Mouse (Mus musculus): ENCODE results near the gene Slc4a10. TPM values are rescaled to one million over a fixed set of nuclear protein-coding genes. Genes with fewer than 3 reads are reported as not detected.
A peak's percentile ranks its signal among the peaks of the same experiment; 100 is the strongest.

The Slc4a10 gene
- polyA plus RNA-seq, 1 experiment from 2014 or later = 0.14 TPM

- Histone ChIP-seq H3K36me3 (no peaks in the 10 kb centered on the region), H3K4me1 (no peaks in the 10 kb centered on the region), H3K9me3 (no peaks in the 10 kb centered on the region), H3K27ac (no peak overlapping the region), H3K9ac (no peak overlapping the region), H3K4me2 (no peak overlapping the region), H3K4me3 (no peak overlapping the region), H3K27me3 (no peaks in the 10 kb centered on the region)
- ATAC-seq (ENCODE audit: borderline replicate concordance, extremely low read depth, low FRiP score, low TSS enrichment) = no peak
- WGBS = 84% methylated on average over 2 of the region's 2 CpGs
Measured at GRCm38 (mm10) chr2:62129975-62130374, 83.7 kb downstream of the Slc4a10 start.

DNA sequence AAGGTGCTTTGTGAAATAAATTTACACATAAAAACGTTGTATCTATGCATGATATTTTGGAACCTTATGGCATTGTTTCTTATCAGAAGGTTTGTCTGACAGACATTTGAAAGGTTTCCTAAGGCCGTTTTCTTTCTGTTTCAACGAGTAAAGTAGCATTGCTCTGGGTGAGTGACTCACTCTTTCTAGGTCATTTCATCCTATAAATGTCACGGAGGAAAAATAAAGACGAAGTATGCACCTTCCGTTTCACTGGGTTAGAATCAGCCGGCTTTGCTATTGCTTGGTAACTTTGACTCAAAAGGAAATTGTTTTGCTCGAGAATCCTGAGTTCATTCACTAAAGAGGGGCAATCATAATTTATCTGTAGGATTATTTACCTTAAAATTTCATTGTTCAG is 88.6 kb downstream of the Slc4a10 start:
- Histone ChIP-seq H3K4me2 (no peak overlapping the region), H3K36me3 (no peaks in the 10 kb centered on the region), H3K9ac (no peak overlapping the region), H3K27me3 (no peaks in the 10 kb centered on the region), H3K9me3 (no peaks in the 10 kb centered on the region), H3K4me3 (no peak overlapping the region), H3K27ac (no peak overlapping the region), H3K4me1 (no peaks in the 10 kb centered on the region)
- no peak for ATAC-seq (ENCODE audit: borderline replicate concordance, extremely low read depth, low FRiP score, low TSS enrichment)
- WGBS = 63% methylated on average over 8 of the region's 8 CpGs

GRCm38 (mm10) chr2:62147636-62148035 is 101.4 kb downstream of the Slc4a10 start:
- Histone ChIP-seq H3K4me1 (no peaks in the 10 kb centered on the region), H3K27ac (no peak overlapping the region), H3K4me3 (no peak overlapping the region), H3K9ac (no peak overlapping the region), H3K27me3 (no peaks in the 10 kb centered on the region), H3K4me2 (no peak overlapping the region), H3K36me3 (no peaks in the 10 kb centered on the region), H3K9me3 (no peaks in the 10 kb centered on the region)
- 37% methylated on average over 3 of the region's 3 CpGs for WGBS
- no peak for ATAC-seq (ENCODE audit: borderline replicate concordance, extremely low read depth, low FRiP score, low TSS enrichment)

DNA sequence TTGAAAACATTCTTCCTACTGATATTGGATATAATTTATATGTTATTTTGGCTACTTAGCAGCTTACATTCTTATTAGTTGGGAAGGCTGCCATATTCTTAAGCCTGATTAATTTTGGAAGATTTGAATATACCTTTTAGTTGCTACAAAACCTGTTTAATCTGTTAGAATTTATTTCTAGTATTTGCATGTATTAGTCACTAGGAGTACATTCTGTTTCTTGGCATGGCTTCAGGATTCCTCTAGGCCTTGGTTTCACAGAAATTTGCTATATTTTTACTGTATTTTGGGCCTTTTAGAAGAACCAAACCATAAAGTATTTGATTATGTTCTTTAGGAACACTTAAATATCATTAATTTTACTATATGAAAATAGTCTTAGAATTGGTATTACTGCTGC is 103.2 kb downstream of the Slc4a10 start:
- no peak overlapping the region for H3K4me2 ChIP-seq
- H3K4me1 ChIP-seq = no peaks in the 10 kb centered on the region
- ATAC-seq (ENCODE audit: borderline replicate concordance, extremely low read depth, low FRiP score, low TSS enrichment) = no peak

GRCm38 (mm10) chr2:62150830-62151229 is 104.6 kb downstream of the Slc4a10 start:
- no peak for ATAC-seq (ENCODE audit: borderline replicate concordance, extremely low read depth, low FRiP score, low TSS enrichment)
- Histone ChIP-seq H3K36me3 (no peaks in the 10 kb centered on the region), H3K27me3 (no peaks in the 10 kb centered on the region), H3K9ac (no peak overlapping the region), H3K4me2 (no peak overlapping the region), H3K27ac (no peak overlapping the region), H3K9me3 (no peaks in the 10 kb centered on the region), H3K4me3 (no peak overlapping the region), H3K4me1 (no peaks in the 10 kb centered on the region)
- 45% methylated on average over 1 of the region's 1 CpGs for WGBS

More for the DNA sequence above, 103.2 kb downstream of the Slc4a10 start:
- Histone ChIP-seq H3K36me3 (no peaks in the 10 kb centered on the region), H3K27ac (no peak overlapping the region), H3K27me3 (no peaks in the 10 kb centered on the region), H3K9ac (no peak overlapping the region), H3K9me3 (no peaks in the 10 kb centered on the region), H3K4me3 (no peak overlapping the region)

- no peaks in the 10 kb centered on the region for H3K36me3 ChIP-seq
- no peaks in the 10 kb centered on the region for H3K27me3 ChIP-seq
- no peak overlapping the region for H3K9ac ChIP-seq
- H3K9me3 ChIP-seq = no peaks in the 10 kb centered on the region
- ATAC-seq (ENCODE audit: borderline replicate concordance, extremely low read depth, low FRiP score, low TSS enrichment) = peak; percentile 79; the same call in 1 of the 2 replicates
- no peak overlapping the region for H3K4me2 ChIP-seq
- H3K4me1 ChIP-seq = no peaks in the 10 kb centered on the region
- no peak overlapping the region for H3K4me3 ChIP-seq
- peak overlapping the region; percentile 55 for H3K27ac ChIP-seq
Measured at GRCm38 (mm10) chr2:62210109-62210508, 163.8 kb downstream of the Slc4a10 start.

DNA sequence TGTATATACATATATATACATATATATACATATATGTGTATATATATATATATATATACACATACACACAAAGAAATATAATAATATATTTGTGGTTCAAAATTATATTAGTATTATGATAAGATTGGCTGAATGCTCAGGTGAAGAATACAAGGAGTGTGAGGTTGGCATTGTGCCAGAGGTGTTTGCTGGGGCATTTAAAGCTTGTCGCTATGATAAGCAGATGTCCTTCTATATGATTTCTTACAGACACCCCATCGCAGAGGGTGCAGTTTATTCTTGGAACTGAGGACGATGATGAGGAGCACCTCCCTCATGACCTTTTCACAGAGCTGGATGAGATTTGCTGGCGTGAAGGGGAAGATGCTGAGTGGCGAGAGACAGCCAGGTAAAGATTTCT is 164.8 kb downstream of the Slc4a10 start:
- no peaks in the 10 kb centered on the region for H3K4me1 ChIP-seq
- H3K9ac ChIP-seq = no peak overlapping the region
- no peak overlapping the region for H3K27ac ChIP-seq
- H3K4me2 ChIP-seq = no peak overlapping the region
- H3K27me3 ChIP-seq = no peaks in the 10 kb centered on the region
- WGBS = 74% methylated on average over 5 of the region's 5 CpGs
- no peaks in the 10 kb centered on the region for H3K36me3 ChIP-seq
- H3K9me3 ChIP-seq = no peaks in the 10 kb centered on the region
- H3K4me3 ChIP-seq = no peak overlapping the region
- ATAC-seq (ENCODE audit: borderline replicate concordance, extremely low read depth, low FRiP score, low TSS enrichment) = no peak

DNA sequence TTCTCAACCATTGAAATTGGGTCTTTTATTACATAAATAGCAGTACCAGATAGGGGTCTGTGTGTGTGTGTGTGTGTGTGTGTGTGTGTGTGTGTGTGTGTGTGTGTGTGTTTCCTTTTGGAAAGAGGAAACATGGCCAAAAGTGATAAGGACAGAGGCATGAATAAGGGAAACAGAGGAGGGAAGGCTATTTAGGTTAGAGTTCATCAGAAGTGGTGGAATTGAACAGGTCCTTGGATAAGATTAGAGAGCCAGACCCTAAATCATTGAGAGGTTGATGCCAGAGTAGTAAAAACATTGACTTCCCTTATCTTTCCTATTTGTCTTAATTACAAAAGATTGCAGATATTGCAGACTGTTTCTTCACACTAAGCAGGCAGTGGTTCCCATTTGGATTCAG is 181.3 kb downstream of the Slc4a10 start:
- no peak overlapping the region for H3K9ac ChIP-seq
- no peak overlapping the region for H3K4me2 ChIP-seq
- H3K27me3 ChIP-seq = no peaks in the 10 kb centered on the region
- no peaks in the 10 kb centered on the region for H3K4me1 ChIP-seq
- no peak overlapping the region for H3K4me3 ChIP-seq
- ATAC-seq (ENCODE audit: borderline replicate concordance, extremely low read depth, low FRiP score, low TSS enrichment) = no peak
- H3K36me3 ChIP-seq = no peaks in the 10 kb centered on the region
- no peaks in the 10 kb centered on the region for H3K9me3 ChIP-seq
- H3K27ac ChIP-seq = no peak overlapping the region

GRCm38 (mm10) chr2:62231271-62231670 is 185.0 kb downstream of the Slc4a10 start:
- Histone ChIP-seq H3K4me3 (no peak overlapping the region), H3K27me3 (no peaks in the 10 kb centered on the region), H3K4me1 (no peaks in the 10 kb centered on the region), H3K36me3 (no peaks in the 10 kb centered on the region), H3K27ac (no peak overlapping the region), H3K9me3 (no peaks in the 10 kb centered on the region), H3K4me2 (no peak overlapping the region), H3K9ac (no peak overlapping the region)
- WGBS = 74% methylated on average over 2 of the region's 2 CpGs
- no peak for ATAC-seq (ENCODE audit: borderline replicate concordance, extremely low read depth, low FRiP score, low TSS enrichment)

- Histone ChIP-seq H3K4me1 (no peaks in the 10 kb centered on the region), H3K9ac (no peak overlapping the region), H3K4me2 (no peak overlapping the region), H3K36me3 (no peaks in the 10 kb centered on the region), H3K9me3 (no peaks in the 10 kb centered on the region), H3K27me3 (no peaks in the 10 kb centered on the region), H3K4me3 (no peak overlapping the region), H3K27ac (no peak overlapping the region)
- ATAC-seq (ENCODE audit: borderline replicate concordance, extremely low read depth, low FRiP score, low TSS enrichment) = no peak
- WGBS = 53% methylated on average over 4 of the region's 4 CpGs
Measured at GRCm38 (mm10) chr2:62244167-62244566, 197.9 kb downstream of the Slc4a10 start.

GRCm38 (mm10) chr2:62268467-62268866 is 222.2 kb downstream of the Slc4a10 start:
- Histone ChIP-seq H3K4me1 (no peaks in the 10 kb centered on the region), H3K27me3 (no peaks in the 10 kb centered on the region), H3K9ac (no peak overlapping the region), H3K36me3 (no peaks in the 10 kb centered on the region), H3K4me3 (no peak overlapping the region), H3K27ac (no peak overlapping the region), H3K9me3 (no peaks in the 10 kb centered on the region), H3K4me2 (no peak overlapping the region)
- WGBS = 91% methylated on average over 9 of the region's 9 CpGs
- no peak for ATAC-seq (ENCODE audit: borderline replicate concordance, extremely low read depth, low FRiP score, low TSS enrichment)

- no peak for ATAC-seq (ENCODE audit: borderline replicate concordance, extremely low read depth, low FRiP score, low TSS enrichment)
- Histone ChIP-seq H3K27ac (no peak overlapping the region), H3K9ac (no peak overlapping the region), H3K36me3 (no peaks in the 10 kb centered on the region), H3K27me3 (no peaks in the 10 kb centered on the region), H3K9me3 (no peaks in the 10 kb centered on the region), H3K4me3 (no peak overlapping the region), H3K4me2 (no peak overlapping the region), H3K4me1 (no peaks in the 10 kb centered on the region)
- 29% methylated on average over 4 of the region's 4 CpGs for WGBS
Measured at GRCm38 (mm10) chr2:62271840-62272239, 225.6 kb downstream of the Slc4a10 start.

DNA sequence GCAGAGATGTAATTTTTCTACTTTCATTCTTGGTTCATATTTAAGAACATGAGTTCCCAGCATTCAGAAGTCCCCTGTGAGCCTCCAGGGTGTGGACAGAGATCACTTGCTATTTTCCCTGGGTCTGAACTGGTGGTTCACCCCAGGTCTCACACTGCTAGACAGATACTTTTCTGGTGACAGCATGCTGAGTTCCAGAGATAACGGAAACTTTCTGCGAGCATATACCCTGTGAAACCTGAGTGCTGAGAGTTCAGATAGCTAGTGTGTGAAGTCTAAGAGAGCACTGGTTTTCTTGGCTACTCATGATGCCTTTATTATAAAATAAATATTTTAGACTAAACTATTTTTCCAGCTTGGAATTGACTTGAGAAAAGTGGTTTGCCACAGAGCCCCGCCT is 232.5 kb downstream of the Slc4a10 start:
- no peaks in the 10 kb centered on the region for H3K9me3 ChIP-seq
- no peaks in the 10 kb centered on the region for H3K27me3 ChIP-seq
- no peaks in the 10 kb centered on the region for H3K36me3 ChIP-seq
- 56% methylated on average over 3 of the region's 3 CpGs for WGBS
- H3K4me3 ChIP-seq = no peak overlapping the region
- no peak for ATAC-seq (ENCODE audit: borderline replicate concordance, extremely low read depth, low FRiP score, low TSS enrichment)
- H3K4me2 ChIP-seq = no peak overlapping the region
- H3K27ac ChIP-seq = no peak overlapping the region
- no peaks in the 10 kb centered on the region for H3K4me1 ChIP-seq
- H3K9ac ChIP-seq = no peak overlapping the region

All from lung, embryonic 15.5 days (tissue).